Comparison of ENCODE assay signal across 6 mouse cellular contexts in the genomic region with DNA sequence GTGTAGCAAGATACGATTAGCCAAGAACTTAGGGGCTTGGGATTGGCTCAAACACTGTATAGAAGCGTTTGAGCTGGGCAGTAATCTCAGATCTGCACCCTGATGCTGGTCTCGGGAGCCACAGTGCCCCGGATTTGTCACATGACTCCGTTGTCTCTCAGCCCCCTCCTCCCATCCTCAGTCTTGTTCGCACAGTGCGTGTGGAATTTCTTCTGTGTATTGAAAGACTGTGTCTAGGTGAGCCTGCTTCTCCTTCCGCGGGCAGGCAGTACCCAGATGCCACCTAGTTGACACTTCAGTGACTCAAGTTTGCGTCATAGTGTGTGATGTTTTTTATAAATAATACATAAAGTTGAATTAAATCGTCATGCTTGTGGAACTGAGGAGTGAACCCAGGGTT.
"Had no signal": no experiment of that assay in that cellular context is flagged by ENCODE, and none has a peak within 500 bp of the region (broad histone marks: within the 10 kb centered on the region; RNA-seq: fewer than 3 reads in every experiment).

No protein-coding gene starts in this region.

- H3K4me1 ChIP-seq: liver, embryonic 12.5 days; lung, embryonic 15.5 days had no signal

- ATAC-seq: liver, embryonic 12.5 days had no signal

- H3K4me2 ChIP-seq: limb, embryonic 15.5 days; liver, embryonic 12.5 days; lung, embryonic 15.5 days had no signal

- H3K27ac ChIP-seq: limb, embryonic 15.5 days; liver, embryonic 12.5 days; lung, embryonic 15.5 days; stomach, postnatal 0 days had no signal

- H3K27me3 ChIP-seq: limb, embryonic 15.5 days; liver, embryonic 12.5 days; lung, embryonic 15.5 days had no signal

- H3K9ac ChIP-seq: limb, embryonic 15.5 days; liver, embryonic 12.5 days; lung, embryonic 15.5 days had no signal

- H3K4me3 ChIP-seq: limb, embryonic 15.5 days; liver, embryonic 12.5 days; lung, embryonic 15.5 days had no signal

- H3K9me3 ChIP-seq: liver, embryonic 12.5 days; lung, embryonic 15.5 days had no signal

- DNase-seq: kidney, adult 18-20 months; kidney, postnatal 14 days had no signal
